Mouse (Mus musculus): ENCODE measurements at regions not wholly inside any gene's neighbourhood (a gene's known extent, or its start where the extent isn't known, plus 50 kb on each side); places are given as distances from the start of the nearest gene placed in this dataset.
"Not testable (repeated sequence)": the region's sequence is repeated elsewhere in the genome, so short reads cannot be mapped to it uniquely, and the experiment has no call there.

DNA sequence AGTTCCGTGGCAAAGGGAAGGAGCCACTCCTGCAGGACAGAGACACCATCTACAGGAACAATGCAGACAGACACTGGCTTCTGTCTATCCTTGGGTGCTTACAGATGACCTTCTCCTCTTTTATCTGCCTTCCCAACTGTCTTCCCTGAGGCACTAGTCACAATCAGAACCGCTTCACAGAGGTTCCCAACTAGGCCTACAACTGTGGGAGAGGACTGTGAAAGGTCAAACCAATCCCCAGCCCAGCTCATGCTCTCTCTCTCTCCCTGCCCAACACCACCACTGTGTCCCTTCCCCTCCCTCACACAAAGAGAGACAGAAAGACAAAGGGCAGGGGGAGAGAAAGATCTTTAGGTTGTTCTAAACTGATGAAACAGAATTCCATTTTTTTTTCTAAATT is 61.3 kb downstream of the Tmem17 start:
- DNase-seq (ENCODE audit: low spot score in 2 of 2), result no peak

DNA sequence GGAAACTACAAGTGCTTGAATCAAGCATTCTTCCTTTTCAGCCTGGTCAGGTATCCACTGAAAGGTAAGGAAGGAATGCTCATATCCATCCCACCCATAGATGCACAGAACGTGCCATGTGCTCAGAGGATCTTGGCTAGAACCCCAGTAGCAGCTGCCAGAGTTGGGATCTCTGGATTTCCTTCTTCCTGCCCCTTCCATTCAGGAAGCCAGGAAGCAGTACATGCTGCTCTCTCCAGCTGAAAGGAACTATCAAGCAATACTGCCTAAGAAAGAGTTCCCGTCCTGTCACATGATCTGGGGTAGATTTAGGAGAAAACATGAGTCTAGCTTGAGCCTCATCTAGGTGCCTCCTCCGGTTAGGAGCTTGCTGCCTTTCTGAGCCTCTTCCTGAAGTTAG is 61.9 kb downstream of the Tmem17 start:
- no peak for DNase-seq (ENCODE audit: low spot score in 2 of 2)

DNA sequence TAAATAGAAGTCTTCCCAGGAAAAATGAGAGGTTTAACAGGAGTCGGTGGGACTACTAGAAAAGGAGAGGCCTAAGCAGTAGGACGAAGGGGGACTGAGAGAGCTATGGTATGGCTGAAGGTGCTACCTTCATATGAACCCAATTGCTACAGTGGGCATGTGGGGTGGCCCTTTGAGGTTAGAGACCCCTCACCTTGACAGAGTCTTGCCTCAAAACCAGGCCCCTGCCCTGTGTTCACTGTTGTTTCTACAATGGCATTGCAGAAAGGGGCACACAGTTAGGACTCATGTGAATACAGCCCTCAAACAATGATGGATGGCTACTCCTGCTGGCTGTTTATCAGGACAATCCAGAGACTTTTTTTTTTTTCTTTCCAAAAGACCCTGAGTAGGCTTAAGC is 62.6 kb downstream of the Tmem17 start:
- no peak for DNase-seq (ENCODE audit: low spot score in 2 of 2)

GRCm38 (mm10) chr11:22584100-22584487 is 72.2 kb downstream of the Tmem17 start:
- DNase-seq (ENCODE audit: low spot score in 2 of 2), result peak in 1 of 2 experiments; percentile 35

- DNase-seq (ENCODE audit: low spot score in 2 of 2), result peak; percentile 60 to 66
Observed at GRCm38 (mm10) chr11:22584488-22585158, 72.7 kb downstream of the Tmem17 start.

DNA sequence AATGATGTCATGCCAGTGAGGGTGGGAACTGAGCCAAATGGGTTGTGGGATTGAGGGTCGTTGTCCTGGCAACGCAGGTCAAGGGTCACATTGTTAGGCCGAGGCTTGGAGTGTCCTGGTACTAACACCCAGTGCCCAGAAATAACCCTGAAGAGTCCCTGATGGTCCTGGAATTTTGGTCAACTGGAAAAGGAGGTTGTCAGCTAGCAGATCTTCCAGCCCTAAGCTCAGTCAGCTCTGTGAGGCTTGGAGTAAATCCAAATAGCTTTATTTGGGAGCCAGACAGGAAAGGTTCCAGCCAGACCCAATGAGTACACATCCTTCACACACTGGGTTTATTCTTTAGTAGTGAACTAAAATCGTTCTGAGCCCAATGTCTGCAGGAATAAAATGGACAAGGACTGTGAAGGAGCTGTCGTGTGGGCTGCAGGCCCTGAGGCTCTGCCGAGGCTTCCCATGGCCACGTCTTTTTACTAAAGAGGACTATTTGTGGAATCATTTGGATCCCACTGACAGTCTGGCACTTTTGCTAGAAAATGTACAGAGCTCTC is 75.9 kb downstream of the Tmem17 start:
- peak; percentile 51 for DNase-seq (ENCODE audit: low spot score in 2 of 2)

- no peak for DNase-seq (ENCODE audit: low spot score in 2 of 2)
Observed at GRCm38 (mm10) chr11:22588546-22588945, 76.7 kb downstream of the Tmem17 start.

DNA sequence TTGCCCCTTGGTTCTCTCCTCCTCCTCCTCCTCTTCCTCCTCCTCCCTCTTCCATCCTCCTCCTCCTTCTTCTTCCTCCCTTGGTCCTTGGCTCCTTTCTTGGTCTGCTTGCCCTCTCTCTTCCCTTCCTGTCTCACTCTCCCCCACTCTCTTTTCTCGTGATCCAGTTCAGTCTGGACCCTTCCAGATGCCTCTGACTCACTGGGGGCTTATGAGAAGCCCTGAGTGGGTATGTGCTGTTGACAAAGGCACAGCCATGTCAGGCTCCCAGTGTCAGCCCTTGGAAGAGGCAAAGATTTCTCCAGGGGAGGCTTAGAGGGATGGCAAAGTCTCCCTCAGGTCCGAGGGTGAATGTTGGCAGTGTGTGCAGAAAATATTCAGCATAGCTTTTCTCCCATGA is 78.0 kb downstream of the Tmem17 start:
- no peak for DNase-seq (ENCODE audit: low spot score in 2 of 2)

GRCm38 (mm10) chr11:22591050-22591449 is 79.2 kb downstream of the Tmem17 start:
- DNase-seq (ENCODE audit: low spot score in 2 of 2), result not testable (repeated sequence)

GRCm38 (mm10) chr11:22592706-22593105 is 80.8 kb downstream of the Tmem17 start:
- DNase-seq (ENCODE audit: low spot score in 2 of 2), result no peak

- no peak for DNase-seq (ENCODE audit: low spot score in 2 of 2)
Observed at GRCm38 (mm10) chr11:22596076-22596804, 84.4 kb downstream of the Tmem17 start.

GRCm38 (mm10) chr11:22596805-22597149 is 84.9 kb downstream of the Tmem17 start:
- DNase-seq (ENCODE audit: low spot score in 2 of 2), result no peak

DNA sequence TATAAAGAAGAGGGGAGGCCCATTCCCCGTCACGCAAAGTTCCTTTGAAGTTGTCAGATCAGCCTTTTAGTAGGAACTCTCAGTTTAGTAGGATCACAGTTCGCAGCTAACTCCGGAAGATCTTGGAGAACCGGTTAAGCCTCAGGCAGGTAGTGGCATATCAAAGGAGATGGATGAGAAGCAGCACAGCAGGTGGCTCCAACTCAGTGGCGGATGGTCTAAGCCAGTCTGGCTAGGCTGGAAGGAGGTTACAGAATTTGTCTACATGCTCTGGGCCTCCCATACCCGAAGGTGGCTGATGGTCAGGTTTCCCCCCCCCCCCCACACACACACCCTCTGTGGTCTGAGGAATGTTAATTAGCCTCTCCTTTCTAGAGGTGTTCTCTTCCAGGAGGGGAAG is 88.5 kb downstream of the Tmem17 start:
- no peak for DNase-seq (ENCODE audit: low spot score in 2 of 2)

GRCm38 (mm10) chr11:22601977-22602376 is 90.1 kb downstream of the Tmem17 start:
- DNase-seq (ENCODE audit: low spot score in 2 of 2), result no peak

DNA sequence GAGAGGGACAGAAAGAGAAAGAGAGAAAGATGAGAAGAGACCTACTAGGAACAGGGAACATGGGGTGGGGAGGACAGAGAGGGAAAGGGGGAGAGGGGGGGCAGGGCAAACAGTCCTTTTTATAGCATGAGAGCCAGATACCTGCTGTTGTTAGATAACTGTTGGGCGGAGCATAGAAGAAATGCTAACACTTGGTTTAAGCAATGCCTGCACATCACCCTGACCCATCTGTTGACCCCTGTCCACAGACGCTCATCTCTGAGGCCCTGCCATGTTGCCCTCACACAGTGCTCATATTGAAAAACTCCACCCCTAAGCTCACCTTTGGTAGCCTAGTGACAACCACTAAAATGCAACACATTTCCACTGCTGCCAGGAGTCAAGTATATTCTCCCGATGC is 90.7 kb downstream of the Tmem17 start:
- DNase-seq (ENCODE audit: low spot score in 2 of 2), result no peak

DNA sequence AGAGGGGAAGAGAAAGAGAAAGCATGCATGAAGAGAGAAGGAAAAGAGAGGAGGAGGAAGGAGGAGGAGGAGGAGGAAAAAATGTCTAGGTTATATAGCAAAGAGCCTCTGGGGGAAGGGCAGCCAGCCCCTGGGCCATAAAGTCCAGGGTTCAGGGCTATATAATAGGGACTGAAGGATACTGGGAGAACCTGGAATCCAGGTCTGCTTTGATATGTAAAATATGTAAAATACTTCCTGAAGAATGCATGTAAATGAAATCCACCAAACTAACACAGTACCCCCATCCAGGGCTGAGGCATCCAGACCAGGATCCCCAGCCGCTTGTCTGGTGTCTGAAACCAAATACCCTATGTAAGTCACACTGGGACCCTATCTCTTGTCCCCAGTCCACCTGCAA is 91.5 kb downstream of the Tmem17 start:
- no peak for DNase-seq (ENCODE audit: low spot score in 2 of 2)

DNA sequence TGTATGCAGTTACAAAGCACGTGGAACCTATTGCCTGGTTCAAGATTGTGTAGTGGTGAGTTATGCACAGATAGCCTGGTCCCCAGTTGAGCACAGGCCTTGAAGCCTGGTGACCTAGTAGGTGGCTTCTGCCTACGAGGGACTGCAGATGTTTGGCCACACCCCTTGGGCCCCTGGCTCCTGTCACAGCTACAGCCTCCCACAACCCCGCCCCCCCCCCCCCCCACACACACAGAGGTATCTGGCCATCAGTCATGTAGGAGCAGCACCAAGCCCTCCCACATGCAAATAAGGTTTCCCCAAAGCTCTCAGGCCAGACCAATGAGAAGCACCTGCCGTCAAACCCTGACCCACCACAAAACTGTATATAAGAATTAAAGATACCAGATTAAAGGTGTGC is 94.5 kb downstream of the Tmem17 start:
- no peak for DNase-seq (ENCODE audit: low spot score in 2 of 2)

GRCm38 (mm10) chr11:22607645-22608044 is 95.8 kb downstream of the Tmem17 start:
- no peak for DNase-seq (ENCODE audit: low spot score in 2 of 2)

GRCm38 (mm10) chr11:22608945-22609344 is 97.1 kb downstream of the Tmem17 start:
- no peak for DNase-seq (ENCODE audit: low spot score in 2 of 2)

DNA sequence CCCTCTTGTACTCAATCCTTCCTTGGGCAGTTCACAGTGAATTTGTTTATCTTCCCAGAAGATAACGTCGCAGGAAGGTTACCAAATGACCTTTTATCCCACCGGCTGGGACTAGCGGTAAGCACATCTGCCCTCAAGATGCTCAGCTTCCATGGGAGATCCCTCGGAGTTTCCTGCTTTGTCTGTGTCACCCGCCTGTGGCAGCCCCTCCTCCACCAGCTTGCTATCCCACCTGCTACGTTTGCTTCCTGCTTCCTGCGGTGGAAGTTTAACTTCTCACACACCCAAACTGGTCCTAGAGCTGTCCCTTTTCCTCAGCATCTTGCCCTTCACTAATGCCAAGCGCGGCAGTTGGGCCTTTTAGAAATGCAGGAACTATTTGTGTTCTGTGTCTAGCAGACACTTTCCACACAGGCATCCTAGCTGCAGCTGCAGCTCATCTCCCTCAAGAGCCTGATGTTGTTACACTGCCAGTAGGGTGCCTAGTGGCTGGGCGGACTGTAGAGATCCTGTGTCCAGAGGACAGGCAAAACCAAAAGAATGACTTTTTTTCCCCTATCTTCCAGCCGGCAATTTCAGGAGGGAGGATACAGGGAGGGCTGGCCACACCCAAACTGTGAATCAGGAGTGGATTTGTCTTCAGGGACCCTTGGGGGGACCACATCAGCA is 98.7 kb downstream of the Tmem17 start:
- DNase-seq (ENCODE audit: low spot score in 2 of 2), result no peak

DNA sequence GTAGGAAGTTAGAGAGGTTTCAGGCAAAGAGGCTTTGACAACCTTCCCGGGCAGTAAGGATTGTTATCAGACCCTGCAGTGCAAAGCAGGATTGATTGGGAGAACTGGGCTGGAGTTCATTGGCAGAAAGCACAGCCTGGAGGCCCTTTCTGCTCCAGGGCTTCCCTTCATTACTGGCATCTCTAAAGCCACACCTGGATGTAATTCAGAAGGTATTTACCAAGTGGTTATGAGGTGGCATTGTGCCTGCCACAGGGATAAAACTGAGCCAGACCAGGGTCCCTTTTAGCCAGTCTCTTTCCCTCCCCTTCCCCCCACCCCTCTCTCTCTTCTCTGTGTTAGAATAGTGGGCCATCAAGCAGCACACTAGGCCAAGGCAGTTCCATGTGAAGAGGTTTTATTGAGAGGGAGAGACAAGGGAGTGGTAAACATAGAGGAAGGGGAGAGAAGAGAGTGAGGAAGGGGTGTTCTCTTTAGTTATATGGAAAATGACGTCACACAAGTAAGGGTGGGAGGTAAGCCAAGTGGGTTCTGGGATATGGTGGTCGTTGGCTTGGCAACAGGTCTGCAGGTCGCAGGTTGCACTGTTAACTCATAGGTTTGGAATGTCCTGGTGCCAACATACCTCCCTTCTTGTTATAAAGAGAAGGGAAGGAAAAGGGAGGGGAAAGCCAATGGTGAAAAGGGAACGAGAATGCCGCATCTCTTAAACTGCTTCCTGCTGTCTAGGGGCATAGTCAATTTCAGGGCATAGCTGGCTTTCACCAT is 99.4 kb downstream of the Tmem17 start:
- no peak for DNase-seq (ENCODE audit: low spot score in 2 of 2)

DNA sequence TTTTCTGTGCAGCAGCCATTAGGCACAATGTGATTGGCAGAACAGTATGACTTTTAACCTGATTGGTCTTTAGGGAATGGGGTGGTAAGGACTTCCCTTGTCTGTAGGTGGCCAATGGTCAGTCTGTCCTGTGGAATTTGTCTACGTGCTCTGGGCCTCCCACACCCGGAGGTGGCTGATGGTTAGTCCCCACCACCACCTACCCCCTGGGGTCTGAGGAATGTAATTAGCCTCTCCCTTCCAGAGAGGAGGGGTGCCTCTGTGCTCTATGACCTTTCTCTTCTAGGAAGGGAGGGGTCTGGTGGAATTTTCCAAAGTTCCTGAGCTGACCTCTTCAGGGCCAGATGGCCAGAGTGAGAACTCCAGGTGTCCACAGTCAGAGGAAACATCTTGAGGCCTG is 101.6 kb downstream of the Tmem17 start:
- DNase-seq (ENCODE audit: low spot score in 2 of 2), result no peak
